Mouse (Mus musculus) liver, embryonic 14.5 days (tissue): Measurements from ENCODE around the gene Sgsh.

Source experiments
- CTCF ChIP-seq: IDR thresholded peaks from 2 replicates; pipeline ENCODE4 v1.5.1; 2016; ENCODE audit warnings: antibody characterized with exemption, low read depth, control low read depth
- EP300 ChIP-seq: IDR thresholded peaks from 2 replicates; pipeline ENCODE4 v1.6.1; 2016; ENCODE audit warnings: antibody characterized with exemption, low read depth

DNA sequence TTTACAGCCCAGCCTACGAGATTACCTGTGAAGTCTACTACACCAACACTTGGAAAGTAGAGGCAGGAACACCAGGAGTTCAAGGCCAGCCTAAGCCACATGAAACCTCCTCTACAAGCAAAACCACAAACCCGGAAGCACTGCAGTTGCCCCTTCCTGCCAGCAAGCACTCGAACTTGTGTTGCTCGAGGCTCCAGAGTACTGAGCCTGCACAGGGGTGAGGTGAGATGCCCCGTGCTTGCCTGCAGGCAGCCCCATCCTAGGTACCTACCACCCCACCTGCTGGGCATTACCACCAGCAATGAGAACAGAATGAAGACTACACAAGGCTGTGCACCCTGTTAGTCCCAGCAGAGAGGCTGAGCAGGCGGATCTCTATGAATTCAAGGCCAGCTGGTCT is 57.3 kb downstream of the Sgsh start:
- TF ChIP-seq CTCF = no peak
- TF ChIP-seq EP300 = no peak
